Mouse (Mus musculus) lung, adult 2 months (tissue): ENCODE data around the gene Zfp68.

Experiments used
- CTCF ChIP-seq: fragments of 200-500 bp; IDR thresholded peaks from 2 replicates; pipeline ENCODE4 v1.5.1; 2011; ENCODE audit warnings: mild to moderate bottlenecking, low read length, control low read depth; ENCODE audit not compliant: insufficient read depth
- POLR2A ChIP-seq: fragments of 200-500 bp; IDR thresholded peaks from 2 replicates; pipeline ENCODE4 v1.6.1; 2011; ENCODE audit warnings: low read depth, mild to moderate bottlenecking, control low read depth, low read length, borderline replicate concordance; ENCODE audit errors: extremely low read depth

GRCm38 (mm10) chr5:138571623-138572022 lies 47.9 kb downstream of the Zfp68 start:
- no peak for TF ChIP-seq CTCF
- TF ChIP-seq POLR2A, result no peak
